ENCODE assay signal across 26 mouse cellular contexts in genomic region chr9:44461950-44462349, GRCm38 (mm10). TPM values are rescaled to one million over a fixed set of nuclear protein-coding genes. Genes with fewer than 3 reads are reported as not detected.
DNase-seq lines count a peak whose midpoint lies in the region; ATAC-seq lines count a peak whose summit lies in the region.
"Had no signal": no experiment of that assay in that cellular context is flagged by ENCODE, and none has a peak within 500 bp of the region (broad histone marks: within the 10 kb centered on the region; RNA-seq: fewer than 3 reads in every experiment).

No protein-coding gene starts in this region.

- peaks cover 14% of the 10 kb centered on the region for H3K27me3 ChIP-seq in liver, embryonic 15.5 days
- H3K27me3 ChIP-seq in liver, embryonic 12.5 days (replicated peaks), result peaks cover 27% of the 10 kb centered on the region
- H3K27me3 ChIP-seq: embryonic facial prominence, embryonic 15.5 days; hindbrain, embryonic 13.5 days had no signal

- no peak for ATAC-seq in liver, embryonic 15.5 days (ENCODE audit: insufficient read depth)
- ATAC-seq in liver, embryonic 12.5 days, result no peak
- peak; percentile 92 for ATAC-seq in neutrophil, adult 5-6 weeks (ENCODE audit: extremely low read depth, insufficient number of reproducible peaks, low FRiP score, poor library complexity, severe bottlenecking)
- ATAC-seq: intestine, postnatal 0 days had no signal

- H3K9me3 ChIP-seq in liver, embryonic 15.5 days (replicated peaks), result no peaks in the 10 kb centered on the region
- no peaks in the 10 kb centered on the region for H3K9me3 ChIP-seq in liver, embryonic 12.5 days (replicated peaks)
- H3K9me3 ChIP-seq: embryonic facial prominence, embryonic 15.5 days; G1E; heart, embryonic 15.5 days; hindbrain, embryonic 13.5 days had no signal

- H3K4me3 ChIP-seq in liver, embryonic 15.5 days (replicated peaks), result no peak overlapping the region
- H3K4me3 ChIP-seq in liver, embryonic 12.5 days, result no peak overlapping the region
- H3K4me3 ChIP-seq: embryonic facial prominence, embryonic 15.5 days; heart, embryonic 15.5 days; hindbrain, embryonic 13.5 days had no signal

- DNase-seq in brain, adult 2 months (ENCODE audit: low read depth, low spot score), result peak; percentile 17
- peak; percentile 80 for DNase-seq in lung, postnatal 36 days
- no peak for DNase-seq in yolk sac, embryonic 10.5 days (ENCODE audit: low spot score)
- DNase-seq in urinary bladder, postnatal 36 days (ENCODE audit: low spot score in 2 of 2), result no peak
- no peak for DNase-seq in thymus, postnatal 4 days
- DNase-seq: adrenal gland, adult 8-10 months; cerebellum, adult 8-10 months; kidney, postnatal 10 days had no signal

- WGBS in liver, embryonic 15.5 days (ENCODE audit: insufficient replicate concordance), result 33% methylated on average over 5 of the region's 5 CpGs
- 36% methylated on average over 5 of the region's 5 CpGs for WGBS in liver, embryonic 12.5 days (ENCODE audit: insufficient replicate concordance)

- H3K9ac ChIP-seq in liver, embryonic 15.5 days, result no peak overlapping the region
- H3K9ac ChIP-seq in liver, embryonic 12.5 days, result no peak overlapping the region
- H3K9ac ChIP-seq: embryonic facial prominence, embryonic 15.5 days; heart, embryonic 15.5 days; hindbrain, embryonic 13.5 days had no signal

- no peak overlapping the region for H3K4me2 ChIP-seq in liver, embryonic 15.5 days
- H3K4me2 ChIP-seq in liver, embryonic 12.5 days, result no peak overlapping the region
- H3K4me2 ChIP-seq: embryonic facial prominence, embryonic 15.5 days; heart, embryonic 15.5 days; hindbrain, embryonic 13.5 days had no signal

- H3K36me3 ChIP-seq in liver, embryonic 15.5 days (replicated peaks), result no peaks in the 10 kb centered on the region
- H3K36me3 ChIP-seq in liver, embryonic 12.5 days, result no peaks in the 10 kb centered on the region
- H3K36me3 ChIP-seq: embryonic facial prominence, embryonic 15.5 days; G1E; heart, embryonic 15.5 days; hindbrain, embryonic 13.5 days had no signal

- H3K27ac ChIP-seq in liver, embryonic 15.5 days (replicated peaks), result 0 out of 2 replicates have a peak overlapping the region, but pooled peaks have one; percentile 11
- no peak overlapping the region for H3K27ac ChIP-seq in liver, embryonic 12.5 days
- H3K27ac ChIP-seq: embryonic facial prominence, embryonic 15.5 days; heart, embryonic 15.5 days; hindbrain, embryonic 13.5 days had no signal

- no peaks in the 10 kb centered on the region for H3K4me1 ChIP-seq in liver, embryonic 15.5 days (replicated peaks)
- H3K4me1 ChIP-seq in liver, embryonic 12.5 days, result no peaks in the 10 kb centered on the region
- H3K4me1 ChIP-seq: heart, embryonic 15.5 days had no signal

RNA-seq across cellular contexts. Expression of gene Upk2, which starts 7.2 kb away (rescaled TPM):
- not detected in 2 replicates for polyA plus RNA-seq in liver, embryonic 15.5 days (2015; fragmentation: Nextera tagmentation; extraction: Ambion mirVana)
- polyA plus RNA-seq in liver, embryonic 12.5 days (2016; fragmentation: Nextera tagmentation; extraction: Ambion mirVana), result not detected in 2 replicates
- total RNA-seq in neutrophil, adult 5-6 weeks (2017), result not detected in 2 replicates
- total RNA-seq: adrenal gland, adult 8-10 months; G1E; layer of hippocampus, postnatal 25 days; midbrain, postnatal 0 days had no signal
- polyA plus RNA-seq: forebrain, embryonic 11.5 days; frontal cortex, adult 2 months; G1E; heart, embryonic 15.5 days; hindbrain, embryonic 13.5 days; intestine, postnatal 0 days; midbrain, postnatal 0 days; neural tube, embryonic 14.5 days had no signal

RNA-seq across cellular contexts. Expression of gene Bcl9l, which starts 20.7 kb away (rescaled TPM):
- polyA plus RNA-seq in liver, embryonic 15.5 days (2015; fragmentation: Nextera tagmentation; extraction: Ambion mirVana), result 1.9 and 2.3 TPM in 2 replicates
- polyA plus RNA-seq in liver, embryonic 12.5 days (2016; fragmentation: Nextera tagmentation; extraction: Ambion mirVana), result 2.5 and 2.7 TPM in 2 replicates
- total RNA-seq in neutrophil, adult 5-6 weeks (2017), result 18.3 and 26.5 TPM in 2 replicates

RNA-seq across cellular contexts. Expression of gene Foxr1, which starts 21.0 kb away (rescaled TPM):
- 0.06 TPM in 1 of 2 replicates, not detected in the other for polyA plus RNA-seq in liver, embryonic 15.5 days (2015; fragmentation: Nextera tagmentation; extraction: Ambion mirVana)
- polyA plus RNA-seq in liver, embryonic 12.5 days (2016; fragmentation: Nextera tagmentation; extraction: Ambion mirVana), result not detected in 2 replicates
- 0.37 TPM in 1 of 2 replicates, not detected in the other for total RNA-seq in neutrophil, adult 5-6 weeks (2017)
- total RNA-seq: adrenal gland, adult 8-10 months; gastrocnemius, postnatal 4 days; layer of hippocampus, postnatal 25 days; midbrain, postnatal 0 days had no signal
- polyA plus RNA-seq: embryonic facial prominence, embryonic 15.5 days; forebrain, embryonic 11.5 days; frontal cortex, adult 2 months; G1E; heart, embryonic 15.5 days; hindbrain, embryonic 13.5 days; intestine, postnatal 0 days; limb, embryonic 11.5 days; lung, embryonic 16.5 days; midbrain, postnatal 0 days; neural tube, embryonic 14.5 days; small intestine, adult 2 months; stomach, embryonic 16.5 days had no signal

RNA-seq across cellular contexts. Expression of gene Ccdc84, which starts 43.6 kb away (rescaled TPM):
- 12.6 and 13.6 TPM in 2 replicates for polyA plus RNA-seq in liver, embryonic 15.5 days (2015; fragmentation: Nextera tagmentation; extraction: Ambion mirVana)
- 16.8 and 18.6 TPM in 2 replicates for polyA plus RNA-seq in liver, embryonic 12.5 days (2016; fragmentation: Nextera tagmentation; extraction: Ambion mirVana)
- 41.8 and 52.1 TPM in 2 replicates for total RNA-seq in neutrophil, adult 5-6 weeks (2017)

RNA-seq across cellular contexts. Expression of gene Trappc4, which starts 54.5 kb away (rescaled TPM):
- polyA plus RNA-seq in liver, embryonic 15.5 days (2015; fragmentation: Nextera tagmentation; extraction: Ambion mirVana), result 48.2 and 50.4 TPM in 2 replicates
- 77.7 and 79.9 TPM in 2 replicates for polyA plus RNA-seq in liver, embryonic 12.5 days (2016; fragmentation: Nextera tagmentation; extraction: Ambion mirVana)
- 31.8 and 32.8 TPM in 2 replicates for total RNA-seq in neutrophil, adult 5-6 weeks (2017)

Comparison
In these comparisons a context has a peak if more than half of its experiments do, and no peak if none do; other contexts are left out.
1. DNase-seq: peak in brain, adult 2 months (single experiment) and lung, postnatal 36 days (single experiment); none in yolk sac, embryonic 10.5 days (single experiment), urinary bladder, postnatal 36 days (0 of 2) and thymus, postnatal 4 days (single experiment).